Mouse (Mus musculus) liver, embryonic 14.5 days (tissue): ENCODE results near the gene Cdc5l. TPM values are rescaled to one million over a fixed set of nuclear protein-coding genes. Genes with fewer than 3 reads are reported as not detected.

Experiments used
- ATAC-seq: fragments of 200-750 bp; cut with Nextera tagmentation; 2 replicates; pipeline ENCODE4 v1.8.0; 2017; ENCODE audit warnings: moderate number of reproducible peaks, mild to moderate bottlenecking, moderate library complexity; ENCODE audit not compliant: insufficient read depth
- DNase-seq, 3 experiments: peaks; one replicate each; pipeline ENCODE4 v3.0.0-alpha.2; 2012 to 2013; ENCODE audit warnings: low read depth in 3 of 3, low spot score in 3 of 3
- H3K27ac ChIP-seq: fragments of 300-500 bp; sonication (generic); 2 replicates; pipeline ENCODE4 v1.5.1; 2014; ENCODE audit warnings: moderate library complexity, mild to moderate bottlenecking, control low read depth, inconsistent platforms
- H3K27me3 ChIP-seq: fragments of 300-500 bp; sonication (generic); 2 replicates; pipeline ENCODE4 v1.6.1; 2014; ENCODE audit warnings: mild to moderate bottlenecking, low read length, moderate library complexity; ENCODE audit not compliant: control insufficient read depth, insufficient read depth
- H3K36me3 ChIP-seq: fragments of 300-500 bp; sonication (generic); replicated peaks from 2 replicates; pipeline ENCODE4 v1.6.1; 2014; ENCODE audit warnings: low read depth; ENCODE audit not compliant: control insufficient read depth, insufficient read depth
- H3K4me1 ChIP-seq, 2 experiments: fragments of 200-500 bp in 1 of 2; fragments of 300-500 bp in 1 of 2; sonication (generic) in 1 of 2; replicated peaks; 2 replicates each; pipeline ENCODE4 v1.6.1; 2012 to 2014; ENCODE audit warnings: antibody characterized with exemption in 1 of 2, inconsistent platforms in 1 of 2, low read length in 1 of 2; ENCODE audit not compliant: control insufficient read depth in 2 of 2, insufficient read depth in 2 of 2
- H3K4me2 ChIP-seq: fragments of 300-500 bp; sonication (generic); 2 replicates; pipeline ENCODE4 v1.6.1; 2014; ENCODE audit warnings: low read depth, mild to moderate bottlenecking, control low read depth, moderate library complexity
- H3K4me3 ChIP-seq, 2 experiments: fragments of 200-500 bp in 1 of 2; fragments of 300-500 bp in 1 of 2; sonication (generic) in 1 of 2; 2 replicates each; pipeline ENCODE4 v1.5.1; 2012 to 2014; ENCODE audit warnings: low read depth in 2 of 2, low read length in 2 of 2, mild to moderate bottlenecking in 2 of 2, control low read depth in 1 of 2, inconsistent platforms in 1 of 2, moderate library complexity in 1 of 2; ENCODE audit not compliant: insufficient read depth in 1 of 2
- H3K9ac ChIP-seq: fragments of 300-500 bp; sonication (generic); replicated peaks from 2 replicates; pipeline ENCODE4 v1.6.1; 2014; ENCODE audit warnings: mild to moderate bottlenecking, control low read depth, moderate library complexity
- H3K9me3 ChIP-seq: fragments of 300-500 bp; sonication (generic); 2 replicates; pipeline ENCODE4 v1.6.1; 2016; ENCODE audit warnings: low read length, mixed read lengths; ENCODE audit not compliant: control insufficient read depth
- CTCF ChIP-seq: IDR thresholded peaks from 2 replicates; pipeline ENCODE4 v1.5.1; 2016; ENCODE audit warnings: antibody characterized with exemption, low read depth, control low read depth
- EP300 ChIP-seq: IDR thresholded peaks from 2 replicates; pipeline ENCODE4 v1.6.1; 2016; ENCODE audit warnings: antibody characterized with exemption, low read depth
- WGBS: fragments of 180-500 bp; shearing (Covaris S2); extraction: QIAGEN DNeasy Blood & Tissue Kit; methylation state at CpG from one replicate; pipeline ENCODE4 v1.1.7; 2014; ENCODE audit not compliant: insufficient replicate concordance; 5-methylcytosine and 5-hydroxymethylcytosine counted together
- polyA plus RNA-seq, 2 experiments: library from polyadenylated mRNA; depleted of rRNA in 1 of 2; stranded (reverse) in 1 of 2; unstranded in 1 of 2; fragments of >200 nt; fragmentation: Nextera tagmentation in 1 of 2; extraction: Ambion mirVana in 1 of 2; gene quantifications; 2 replicates each; pipeline versions ENCODE4 v1.2.1 to v1.2.3; 2012 to 2014

The Cdc5l gene
- polyA plus RNA-seq, 2 experiments: 15.0 to 26.9 TPM

DNA sequence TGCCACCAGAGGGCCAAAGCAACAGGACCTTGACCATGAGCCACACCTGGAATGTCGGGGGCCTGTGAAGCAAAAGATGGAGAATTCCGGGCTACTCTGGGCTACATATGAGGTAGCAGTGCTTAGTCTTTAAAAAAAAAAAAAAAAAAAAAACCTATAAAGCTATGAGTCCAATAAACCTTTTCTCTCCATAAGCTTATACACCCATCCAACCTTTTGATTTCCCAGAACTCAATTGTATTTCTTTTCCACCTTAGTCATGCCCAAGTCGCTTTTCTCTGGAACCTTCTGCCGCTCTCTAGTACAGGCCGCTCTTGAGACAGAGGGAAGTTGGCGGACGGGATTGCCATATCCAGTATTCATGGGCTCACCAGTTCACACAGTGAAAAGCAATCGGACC, 40.6 kb upstream of the Cdc5l start:
- no peak overlapping the region for H3K27ac ChIP-seq
- H3K9me3 ChIP-seq: no peaks in the 10 kb centered on the region
- H3K4me2 ChIP-seq: peak overlapping the region; percentile 55; the same call in 1 of the 2 replicates
- H3K27me3 ChIP-seq: peaks cover 17% of the 10 kb centered on the region
- DNase-seq: no peak
- no peaks in the 10 kb centered on the region for H3K4me1 ChIP-seq
- WGBS: 60% methylated on average over 8 of the region's 8 CpGs
- TF ChIP-seq CTCF (no peak), EP300 (no peak)
- H3K4me3 ChIP-seq: no peak overlapping the region; a peak in 1 of 4 replicates
- no peak for ATAC-seq
- no peaks in the 10 kb centered on the region for H3K36me3 ChIP-seq
- H3K9ac ChIP-seq: no peak overlapping the region

DNA sequence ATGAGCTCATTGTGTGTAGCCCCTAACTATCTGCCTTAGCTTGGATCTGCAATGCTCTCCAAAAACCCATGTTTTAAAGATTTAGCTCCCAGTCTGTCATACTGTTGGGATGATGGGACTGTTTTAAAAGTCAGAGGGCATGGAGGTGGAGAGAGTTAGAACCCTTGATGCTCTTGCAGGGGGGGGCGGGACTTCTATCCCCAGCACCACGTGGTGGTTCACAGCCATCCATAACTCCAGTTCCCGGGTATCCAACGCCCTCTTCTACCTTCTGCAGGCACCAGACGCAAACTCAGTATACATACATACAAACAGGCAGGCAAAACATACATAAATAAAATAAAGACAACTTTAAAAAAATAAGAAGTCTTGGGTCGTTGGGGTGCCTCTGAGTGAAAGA, 40.1 kb upstream of the Cdc5l start:
- WGBS: 61% methylated on average over 6 of the region's 6 CpGs
- no peak overlapping the region for H3K9ac ChIP-seq

DNA sequence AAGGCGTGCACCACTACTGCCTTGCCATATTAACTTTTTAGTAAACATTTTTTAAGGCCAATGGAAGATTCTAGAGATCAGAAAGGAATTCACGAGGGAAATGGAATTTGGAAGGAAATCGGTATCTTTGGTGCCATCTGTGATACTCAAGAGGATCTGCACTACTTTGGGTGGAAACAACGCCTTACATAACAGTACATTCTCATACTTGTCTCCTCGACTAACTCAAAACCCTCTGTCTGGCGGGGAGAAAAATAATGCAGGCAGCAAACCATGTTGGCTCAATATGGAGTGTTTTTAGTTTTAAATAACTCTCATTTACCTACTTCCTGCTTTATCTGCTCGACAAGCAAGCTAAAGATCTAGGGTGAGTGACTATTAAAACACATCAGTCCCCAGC, 37.2 kb upstream of the Cdc5l start:
- ATAC-seq: no peak
- H3K4me2 ChIP-seq: no peak overlapping the region
- H3K36me3 ChIP-seq: no peaks in the 10 kb centered on the region
- H3K27ac ChIP-seq: no peak overlapping the region
- peaks cover 15% of the 10 kb centered on the region for H3K27me3 ChIP-seq
- H3K4me3 ChIP-seq: no peak overlapping the region
- H3K9ac ChIP-seq: no peak overlapping the region
- no peaks in the 10 kb centered on the region for H3K4me1 ChIP-seq
- H3K9me3 ChIP-seq: peaks cover 2% of the 10 kb centered on the region; the same call in 1 of the 2 replicates
- TF ChIP-seq CTCF: no peak
- no peak for TF ChIP-seq EP300
- no peak for DNase-seq
- WGBS: 60% methylated on average over 7 of the region's 7 CpGs

More for the DNA sequence above, 40.1 kb upstream of the Cdc5l start:
- Histone ChIP-seq H3K9me3 (no peaks in the 10 kb centered on the region), H3K27me3 (peaks cover 17% of the 10 kb centered on the region), H3K4me2 (no peak overlapping the region), H3K4me3 (no peak overlapping the region), H3K27ac (no peak overlapping the region), H3K4me1 (no peaks in the 10 kb centered on the region), H3K36me3 (no peaks in the 10 kb centered on the region)
- no peak for DNase-seq
- no peak for ATAC-seq
- no peak for TF ChIP-seq EP300
- no peak for TF ChIP-seq CTCF

DNA sequence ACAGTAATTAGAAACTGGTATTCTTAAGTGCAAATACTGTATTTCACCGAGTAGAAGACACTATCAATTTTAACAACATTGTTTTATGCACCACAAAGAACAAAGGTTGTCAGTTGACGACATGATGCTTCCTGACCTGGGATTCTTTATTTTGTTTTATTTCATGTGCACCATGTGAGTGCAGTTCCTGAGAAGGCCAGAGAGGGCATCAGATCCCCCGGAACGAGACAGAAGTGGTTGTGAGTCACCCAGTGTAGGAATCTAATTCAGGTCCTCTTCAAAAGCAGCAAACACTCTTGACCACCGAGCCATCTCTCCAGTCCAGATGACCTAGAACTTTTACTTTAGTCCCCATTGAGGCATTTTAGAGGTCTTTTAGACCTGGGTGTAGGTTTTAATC, 34.8 kb upstream of the Cdc5l start:
- H3K27ac ChIP-seq: no peak overlapping the region
- H3K9ac ChIP-seq: no peak overlapping the region
- 69% methylated on average over 5 of the region's 5 CpGs for WGBS
- H3K9me3 ChIP-seq: peaks cover 2% of the 10 kb centered on the region; the same call in 1 of the 2 replicates
- ATAC-seq: no peak
- H3K4me2 ChIP-seq: no peak overlapping the region
- H3K4me3 ChIP-seq: no peak overlapping the region
- no peaks in the 10 kb centered on the region for H3K4me1 ChIP-seq
- no peaks in the 10 kb centered on the region for H3K27me3 ChIP-seq
- no peak for DNase-seq
- no peaks in the 10 kb centered on the region for H3K36me3 ChIP-seq
- no peak for TF ChIP-seq EP300

DNA sequence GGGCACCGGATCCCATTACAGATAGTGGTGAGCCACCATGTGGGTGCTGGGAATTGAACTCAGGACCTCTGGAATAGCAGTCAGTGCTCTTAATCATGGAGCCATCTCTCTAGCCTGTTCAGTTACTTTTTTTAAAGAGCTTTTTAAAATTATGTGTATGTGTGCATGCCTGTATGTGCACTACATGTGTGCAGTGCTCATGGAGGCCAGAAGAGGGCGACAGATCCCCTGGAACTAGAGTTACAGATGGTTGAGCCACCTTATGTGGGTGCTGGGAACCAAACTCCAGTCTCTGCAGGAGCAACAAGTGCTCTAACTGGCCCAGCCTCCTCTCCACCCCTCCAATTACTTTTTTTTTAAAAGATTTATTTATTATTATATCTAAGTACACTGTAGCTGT, 33.2 kb upstream of the Cdc5l start:
- Histone ChIP-seq H3K4me2 (no peak overlapping the region), H3K36me3 (no peaks in the 10 kb centered on the region), H3K4me3 (no peak overlapping the region), H3K4me1 (no peaks in the 10 kb centered on the region), H3K9ac (no peak overlapping the region), H3K27me3 (no peaks in the 10 kb centered on the region), H3K9me3 (peaks cover 2% of the 10 kb centered on the region; the same call in 1 of the 2 replicates), H3K27ac (no peak overlapping the region)
- 50% methylated on average over 2 of the region's 2 CpGs for WGBS
- ATAC-seq: no peak
- TF ChIP-seq EP300 (no peak), CTCF (peak; percentile 36)
- DNase-seq: no peak
